Mouse (Mus musculus) MEL (cell line): ENCODE measurements around the gene Rfx5.

Source experiments
- CTCF ChIP-seq, 3 experiments: IDR thresholded peaks in 2 of 3; conservative IDR thresholded peaks in 1 of 3; 2 replicates each; pipeline ENCODE4 v1.5.1; 2011 to 2012; ENCODE audit warnings: low read length in 3 of 3, low read depth in 2 of 3, mild to moderate bottlenecking in 2 of 3, improper control_type of control experiment in 1 of 3, inconsistent platforms in 1 of 3, mixed read lengths in 1 of 3, moderate library complexity in 1 of 3; ENCODE audit not compliant: control insufficient read depth in 1 of 3, insufficient read depth in 1 of 3, poor library complexity in 1 of 3, severe bottlenecking in 1 of 3
- GATA1 ChIP-seq: IDR thresholded peaks from 2 replicates; pipeline ENCODE4 v1.6.1; 2011; ENCODE audit warnings: low read depth, low read length, improper control_type of control experiment
- POLR2AphosphoS2 ChIP-seq: IDR thresholded peaks from 2 replicates; pipeline ENCODE4 v1.6.1; 2011; ENCODE audit warnings: low read length, improper control_type of control experiment
- USF1 ChIP-seq: IDR thresholded peaks from 2 replicates; pipeline ENCODE4 v1.6.1; 2014; ENCODE audit warnings: low read depth, mild to moderate bottlenecking, inconsistent platforms, low read length, improper control_type of control experiment, moderate library complexity

DNA sequence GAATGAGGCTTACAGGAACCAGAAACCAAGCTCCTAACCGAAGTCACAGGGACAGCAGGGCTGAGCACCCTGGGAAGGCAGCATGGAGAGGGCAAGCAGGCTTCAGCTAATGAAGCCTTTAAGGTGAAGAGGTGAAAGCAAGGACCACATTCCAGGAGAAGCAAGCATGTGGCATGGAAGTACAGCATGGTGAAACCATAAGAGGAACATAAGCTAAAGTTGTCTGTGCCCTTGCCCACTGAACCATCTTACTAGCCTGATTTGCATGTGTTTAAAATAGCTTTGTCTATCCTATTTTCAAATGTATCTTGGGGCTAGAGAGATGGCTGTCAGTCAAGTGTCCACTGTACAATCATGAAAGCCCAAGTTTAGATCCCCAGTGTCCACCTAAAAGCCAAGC lies 12.0 kb downstream of the Rfx5 start:
- TF ChIP-seq CTCF (IDR thresholded peaks at IDR 0.05 in 2 of 3, conservative IDR thresholded peaks at IDR 0.05 in 1 of 3; ENCODE audit: control insufficient read depth in 1 of 3, insufficient read depth in 1 of 3, low read depth in 2 of 3, low read length in 3 of 3, poor library complexity in 1 of 3, severe bottlenecking in 1 of 3), result no peak
- TF ChIP-seq USF1, result no peak
- no peak for TF ChIP-seq GATA1
- no peak for TF ChIP-seq POLR2AphosphoS2
